Mouse (Mus musculus) C2C12 (cell line): ENCODE measurements around the gene Irf1.

ENCODE experiments used
- FOSL1 ChIP-seq: IDR thresholded peaks from one replicate; pipeline ENCODE4 v1.8.0; 2011; ENCODE audit warnings: mild to moderate bottlenecking, low read length; ENCODE audit not compliant: poor library complexity, insufficient read depth, severe bottlenecking
- MAX ChIP-seq: IDR thresholded peaks from one replicate; pipeline ENCODE4 v1.6.1; 2011; ENCODE audit warnings: mild to moderate bottlenecking, control low read depth

DNA sequence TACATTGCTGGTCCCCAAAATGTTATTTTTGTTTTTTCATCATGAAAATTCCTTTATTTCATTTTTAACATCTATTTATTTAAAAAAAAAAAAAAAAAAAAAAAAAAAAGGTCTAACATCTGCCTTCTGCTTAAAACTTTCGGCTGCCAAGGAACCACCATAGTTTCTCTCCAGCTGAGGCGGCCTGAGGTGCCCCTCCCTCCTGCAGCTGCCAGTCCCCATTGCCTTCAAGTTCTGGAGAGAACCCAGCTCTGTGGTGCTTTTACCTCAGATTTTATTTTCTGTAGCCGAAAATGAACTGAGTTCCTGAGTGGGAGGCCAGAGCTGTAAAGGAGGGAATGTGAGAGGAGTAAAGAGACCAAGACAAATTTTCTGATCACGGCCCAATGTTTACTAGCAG, 20.5 kb upstream of the Irf1 start:
- TF ChIP-seq MAX, result no peak
- TF ChIP-seq FOSL1, result no peak
